ENCODE assay signal across 21 mouse cellular contexts in the genomic region with DNA sequence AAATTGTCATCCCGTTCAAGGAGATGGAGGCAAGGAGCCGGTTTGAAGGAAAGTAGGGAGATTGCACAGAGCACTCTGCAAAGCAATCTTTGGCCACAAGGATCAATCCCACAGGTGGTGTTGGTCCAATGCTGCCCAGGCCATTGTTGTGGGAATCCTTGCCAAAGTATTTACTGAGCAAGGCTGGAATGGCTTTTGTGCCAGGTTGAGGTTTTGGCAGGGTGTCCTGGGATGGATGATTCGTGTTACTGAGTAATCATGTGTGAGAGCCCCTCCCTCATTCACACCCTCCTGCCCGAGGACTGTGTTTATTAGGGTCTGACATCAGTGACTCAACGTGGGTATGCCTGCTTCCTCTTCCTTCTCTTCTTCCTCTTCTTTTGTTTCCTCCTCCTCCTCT. TPM values are rescaled to one million over a fixed set of nuclear protein-coding genes. Genes with fewer than 3 reads are reported as not detected.
DNase-seq lines count a peak whose midpoint lies in the region; ATAC-seq and TF ChIP-seq lines count a peak whose summit lies in the region.
"Had no signal": no experiment of that assay in that cellular context is flagged by ENCODE, and none has a peak within 500 bp of the region (broad histone marks: within the 10 kb centered on the region; RNA-seq: fewer than 3 reads in every experiment).

No protein-coding gene starts in this region.

- no peak for TF ChIP-seq CTCF in hindbrain, postnatal 0 days (IDR thresholded peaks at IDR 0.05; ENCODE audit: low read depth)
- TF ChIP-seq CTCF in lung, postnatal 0 days (IDR thresholded peaks at IDR 0.05), result no peak

- H3K9ac ChIP-seq in hindbrain, postnatal 0 days (replicated peaks; ENCODE audit: low read length), result no peak overlapping the region
- H3K9ac ChIP-seq in hindbrain, embryonic 16.5 days (ENCODE audit: low read depth, low read length), result no peak overlapping the region
- no peak overlapping the region for H3K9ac ChIP-seq in lung, postnatal 0 days (replicated peaks; ENCODE audit: low read depth)
- H3K9ac ChIP-seq: embryonic facial prominence, embryonic 13.5 days; forebrain, postnatal 0 days; heart, embryonic 13.5 days; hindbrain, embryonic 14.5 days; liver, embryonic 12.5 days; liver, postnatal 0 days; neural tube, embryonic 13.5 days had no signal

- H3K9me3 ChIP-seq in hindbrain, postnatal 0 days (ENCODE audit: low read length), result no peaks in the 10 kb centered on the region
- no peaks in the 10 kb centered on the region for H3K9me3 ChIP-seq in hindbrain, embryonic 16.5 days (ENCODE audit: control insufficient read depth, low read length)
- no peaks in the 10 kb centered on the region for H3K9me3 ChIP-seq in lung, postnatal 0 days (ENCODE audit: low read length)
- H3K9me3 ChIP-seq in limb, embryonic 10.5 days (replicated peaks), result no peaks in the 10 kb centered on the region
- no peaks in the 10 kb centered on the region for H3K9me3 ChIP-seq in embryonic facial prominence, embryonic 10.5 days
- H3K9me3 ChIP-seq: embryonic facial prominence, embryonic 13.5 days; heart, embryonic 13.5 days; liver, embryonic 12.5 days; neural tube, embryonic 13.5 days had no signal

- H3K4me3 ChIP-seq in hindbrain, postnatal 0 days (ENCODE audit: low read length), result no peak overlapping the region
- no peak overlapping the region for H3K4me3 ChIP-seq in hindbrain, embryonic 16.5 days (ENCODE audit: low read length)
- H3K4me3 ChIP-seq in lung, postnatal 0 days (ENCODE audit: low read depth, low read length), result no peak overlapping the region
- H3K4me3 ChIP-seq in limb, embryonic 10.5 days, result no peak overlapping the region
- no peak overlapping the region for H3K4me3 ChIP-seq in embryonic facial prominence, embryonic 10.5 days
- H3K4me3 ChIP-seq: embryonic facial prominence, embryonic 13.5 days; heart, adult 2 months; heart, embryonic 13.5 days; liver, embryonic 12.5 days; neural tube, embryonic 13.5 days had no signal

- WGBS in hindbrain, postnatal 0 days, result 51% methylated on average over 5 of the region's 5 CpGs
- WGBS in hindbrain, embryonic 16.5 days, result 58% methylated on average over 5 of the region's 5 CpGs
- 44% methylated on average over 5 of the region's 5 CpGs for WGBS in lung, postnatal 0 days
- WGBS in limb, embryonic 10.5 days, result 49% methylated on average over 5 of the region's 5 CpGs
- 72% methylated on average over 5 of the region's 5 CpGs for WGBS in embryonic facial prominence, embryonic 10.5 days

- peaks cover 14% of the 10 kb centered on the region for H3K4me1 ChIP-seq in hindbrain, postnatal 0 days (ENCODE audit: insufficient read depth, low read length)
- peaks cover 20% of the 10 kb centered on the region for H3K4me1 ChIP-seq in hindbrain, embryonic 16.5 days (ENCODE audit: control insufficient read depth, insufficient read depth, low read depth, low read length)
- H3K4me1 ChIP-seq in lung, postnatal 0 days (ENCODE audit: insufficient read depth, low read depth, low read length), result peaks cover 9% of the 10 kb centered on the region; the same call in 1 of the 2 replicates
- H3K4me1 ChIP-seq in limb, embryonic 10.5 days, result peaks cover 68% of the 10 kb centered on the region
- H3K4me1 ChIP-seq in embryonic facial prominence, embryonic 10.5 days, result peaks cover 56% of the 10 kb centered on the region

- H3K27me3 ChIP-seq in hindbrain, postnatal 0 days (ENCODE audit: insufficient read depth, low read length), result no peaks in the 10 kb centered on the region
- H3K27me3 ChIP-seq in hindbrain, embryonic 16.5 days (replicated peaks; ENCODE audit: control insufficient read depth, insufficient read depth, low read length), result peaks cover 4% of the 10 kb centered on the region; the same call in 1 of the 2 replicates
- no peaks in the 10 kb centered on the region for H3K27me3 ChIP-seq in lung, postnatal 0 days (replicated peaks; ENCODE audit: insufficient read depth, low read length)
- H3K27me3 ChIP-seq in limb, embryonic 10.5 days (ENCODE audit: low read depth, poor library complexity, severe bottlenecking), result peaks cover 12% of the 10 kb centered on the region; the same call in 1 of the 2 replicates
- H3K27me3 ChIP-seq in embryonic facial prominence, embryonic 10.5 days (replicated peaks; ENCODE audit: low read depth, poor library complexity, severe bottlenecking), result peaks cover 33% of the 10 kb centered on the region
- H3K27me3 ChIP-seq: embryonic facial prominence, embryonic 13.5 days had no signal

- peak; percentile 45 for DNase-seq in hindbrain, postnatal 0 days (ENCODE audit: low spot score)
- DNase-seq in lung, postnatal 10 days, result peak; percentile 61
- no peak for DNase-seq in lung, postnatal 0 days (ENCODE audit: low spot score)
- DNase-seq in Muller cell, postnatal 12 days (ENCODE audit: inconsistent ontology term), result peak; percentile 69
- DNase-seq in limb, embryonic 10.5 days (ENCODE audit: low spot score), result no peak
- DNase-seq in embryonic facial prominence, embryonic 10.5 days (ENCODE audit: low spot score), result no peak
- DNase-seq: adrenal gland, postnatal 25 days; cerebellum, adult 2 months; embryo, embryonic 11 days; forebrain, postnatal 0 days; heart, adult 2 months; heart, postnatal 10 days; layer of hippocampus, adult 9-11 months; liver, postnatal 0 days had no signal

- H3K4me2 ChIP-seq in hindbrain, postnatal 0 days (ENCODE audit: low read depth, low read length), result no peak overlapping the region
- H3K4me2 ChIP-seq in hindbrain, embryonic 16.5 days (ENCODE audit: low read length), result no peak overlapping the region
- H3K4me2 ChIP-seq in lung, postnatal 0 days (replicated peaks; ENCODE audit: low read depth, low read length), result no peak overlapping the region
- H3K4me2 ChIP-seq: embryonic facial prominence, embryonic 13.5 days; heart, embryonic 13.5 days; hindbrain, embryonic 14.5 days; liver, embryonic 12.5 days; midbrain, embryonic 11.5 days; neural tube, embryonic 13.5 days had no signal

- no peak for ATAC-seq in hindbrain, postnatal 0 days
- ATAC-seq in hindbrain, embryonic 16.5 days, result no peak
- no peak for ATAC-seq in lung, postnatal 0 days
- ATAC-seq: forebrain, postnatal 0 days; liver, embryonic 12.5 days; liver, postnatal 0 days had no signal

- no peaks in the 10 kb centered on the region for H3K36me3 ChIP-seq in hindbrain, postnatal 0 days (ENCODE audit: insufficient read depth, low read length)
- no peaks in the 10 kb centered on the region for H3K36me3 ChIP-seq in hindbrain, embryonic 16.5 days (ENCODE audit: control insufficient read depth, insufficient read depth, low read length)
- no peaks in the 10 kb centered on the region for H3K36me3 ChIP-seq in lung, postnatal 0 days (ENCODE audit: insufficient read depth, low read length)
- H3K36me3 ChIP-seq in limb, embryonic 10.5 days, result no peaks in the 10 kb centered on the region
- H3K36me3 ChIP-seq in embryonic facial prominence, embryonic 10.5 days (replicated peaks), result no peaks in the 10 kb centered on the region
- H3K36me3 ChIP-seq: embryonic facial prominence, embryonic 13.5 days; heart, embryonic 13.5 days; liver, embryonic 12.5 days; neural tube, embryonic 13.5 days had no signal

- H3K27ac ChIP-seq in hindbrain, postnatal 0 days, result no peak overlapping the region
- H3K27ac ChIP-seq in hindbrain, embryonic 16.5 days (ENCODE audit: low read depth, low read length), result no peak overlapping the region
- no peak overlapping the region for H3K27ac ChIP-seq in lung, postnatal 0 days (ENCODE audit: low read length)
- H3K27ac ChIP-seq in limb, embryonic 10.5 days, result peak overlapping the region; percentile 36; the same call in 1 of the 2 replicates
- H3K27ac ChIP-seq in embryonic facial prominence, embryonic 10.5 days (replicated peaks), result no peak overlapping the region
- H3K27ac ChIP-seq: embryonic facial prominence, embryonic 13.5 days; heart, adult 2 months; heart, embryonic 13.5 days; hindbrain, embryonic 14.5 days; liver, embryonic 12.5 days; neural tube, embryonic 13.5 days had no signal

- TF ChIP-seq EP300 in lung, postnatal 0 days (IDR thresholded peaks at IDR 0.05), result no peak

RNA-seq across cellular contexts. Expression of a gene that starts 3.0 kb away (rescaled TPM):
- 68.4 and 73.9 TPM in 2 replicates for total RNA-seq in hindbrain, postnatal 0 days (2014; rRNA removed)
- 48.3 and 52.1 TPM in 2 replicates for polyA plus RNA-seq in hindbrain, postnatal 0 days (2015; fragmentation: Nextera tagmentation; extraction: Ambion mirVana)
- polyA plus RNA-seq in hindbrain, embryonic 16.5 days (2015; fragmentation: Nextera tagmentation; extraction: Ambion mirVana), result 52.0 and 59.4 TPM in 2 replicates
- 45.7 and 51.2 TPM in 2 replicates for polyA plus RNA-seq in lung, postnatal 0 days (2015; fragmentation: Nextera tagmentation; extraction: Ambion mirVana)
- polyA plus RNA-seq in limb, embryonic 10.5 days (2016; fragmentation: Nextera tagmentation; extraction: Ambion mirVana), result 258 and 261 TPM in 2 replicates
- 198 and 207 TPM in 2 replicates for polyA plus RNA-seq in embryonic facial prominence, embryonic 10.5 days (2016; fragmentation: Nextera tagmentation; extraction: Ambion mirVana)

Comparison
In these comparisons a context has a peak if more than half of its experiments do, and no peak if none do; other contexts are left out.
1. DNase-seq: peak in hindbrain, postnatal 0 days (single experiment), lung, postnatal 10 days (single experiment) and Muller cell, postnatal 12 days (single experiment); none in lung, postnatal 0 days (single experiment), limb, embryonic 10.5 days (single experiment) and embryonic facial prominence, embryonic 10.5 days (single experiment).